Comparison of ENCODE assay signal across 24 mouse cellular contexts in genomic region chr3:108533951-108534350, GRCm38 (mm10). TPM values are rescaled to one million over a fixed set of nuclear protein-coding genes. Genes with fewer than 3 reads are reported as not detected.
DNase-seq lines count a peak whose midpoint lies in the region; ATAC-seq lines count a peak whose summit lies in the region.
"Had no signal": no experiment of that assay in that cellular context is flagged by ENCODE, and none has a peak within 500 bp of the region (broad histone marks: within the 10 kb centered on the region; RNA-seq: fewer than 3 reads in every experiment).

TSS of gene 1700013F07Rik (plus strand) at chr3:108534150.

- no peaks in the 10 kb centered on the region for H3K36me3 ChIP-seq in lung, embryonic 16.5 days (ENCODE audit: control insufficient read depth, insufficient read depth, low read length)
- H3K36me3 ChIP-seq in stomach, embryonic 15.5 days, result no peaks in the 10 kb centered on the region
- H3K36me3 ChIP-seq: embryonic facial prominence, embryonic 10.5 days had no signal

- peaks cover 20% of the 10 kb centered on the region for H3K4me1 ChIP-seq in lung, embryonic 16.5 days (replicated peaks; ENCODE audit: control insufficient read depth, insufficient read depth, low read length)
- H3K4me1 ChIP-seq in stomach, embryonic 15.5 days, result peaks cover 8% of the 10 kb centered on the region

- WGBS in lung, embryonic 16.5 days, result 79% methylated on average over 6 of the region's 6 CpGs
- 74% methylated on average over 6 of the region's 6 CpGs for WGBS in stomach, embryonic 15.5 days

- no peak within 1 kb of the TSS for H3K9ac ChIP-seq in lung, embryonic 16.5 days (ENCODE audit: low read length)
- no peak within 1 kb of the TSS for H3K9ac ChIP-seq in stomach, embryonic 15.5 days
- H3K9ac ChIP-seq: forebrain, postnatal 0 days had no signal

- no peak for ATAC-seq in lung, embryonic 16.5 days (ENCODE audit: low read depth)
- no peak for ATAC-seq in stomach, embryonic 15.5 days (ENCODE audit: insufficient read depth, low FRiP score, low read depth)
- ATAC-seq: activated CD4-positive, CD25-positive, alpha-beta regulatory T cell, adult 4 months; forebrain, postnatal 0 days; hindbrain, embryonic 16.5 days; Patski had no signal

- H3K27me3 ChIP-seq in lung, embryonic 16.5 days (ENCODE audit: control insufficient read depth, insufficient read depth, low read depth, low read length), result peaks cover 10% of the 10 kb centered on the region
- peaks cover 7% of the 10 kb centered on the region; the same call in 1 of the 2 replicates for H3K27me3 ChIP-seq in stomach, embryonic 15.5 days (replicated peaks)
- H3K27me3 ChIP-seq: Patski had no signal

- peak within 1 kb of the TSS; percentile 34 for H3K27ac ChIP-seq in lung, embryonic 16.5 days (ENCODE audit: low read length)
- H3K27ac ChIP-seq in stomach, embryonic 15.5 days, result peak within 1 kb of the TSS; percentile 70
- H3K27ac ChIP-seq: embryonic facial prominence, embryonic 10.5 days; gastrocnemius, adult 2 months had no signal

- peak; percentile 11 for DNase-seq in heart, adult 11 months
- no peak for DNase-seq in heart, adult 9 months (ENCODE audit: low spot score in 2 of 2)
- no peak for DNase-seq in lung, postnatal 36 days
- DNase-seq in adrenal gland, postnatal 36 days, result peak; percentile 39 to 54
- no peak for DNase-seq in spleen, adult 12 weeks (ENCODE audit: low spot score)
- DNase-seq: cerebellum, adult 18-20 months; forebrain, postnatal 0 days; gastrocnemius, adult 2 months; heart, postnatal 36 days; kidney, adult 2 months; kidney, postnatal 36 days; layer of hippocampus, adult 9-11 months; right cerebral cortex, adult 18-20 months; spleen, adult 18-20 months; thymus, adult 18-20 months had no signal

- H3K9me3 ChIP-seq in lung, embryonic 16.5 days (ENCODE audit: control insufficient read depth, low read length), result no peaks in the 10 kb centered on the region
- H3K9me3 ChIP-seq in stomach, embryonic 15.5 days, result no peaks in the 10 kb centered on the region
- H3K9me3 ChIP-seq: embryonic facial prominence, embryonic 10.5 days had no signal

- peak within 1 kb of the TSS; percentile 2; the same call in 1 of the 2 replicates for H3K4me2 ChIP-seq in lung, embryonic 16.5 days (ENCODE audit: low read depth, low read length)
- no peak within 1 kb of the TSS for H3K4me2 ChIP-seq in stomach, embryonic 15.5 days

- no peak within 1 kb of the TSS for H3K4me3 ChIP-seq in lung, embryonic 16.5 days (ENCODE audit: low read length)
- H3K4me3 ChIP-seq in stomach, embryonic 15.5 days (replicated peaks), result no peak within 1 kb of the TSS
- H3K4me3 ChIP-seq: embryonic facial prominence, embryonic 10.5 days; gastrocnemius, adult 2 months; megakaryocyte, embryonic 14.5 days had no signal

RNA-seq across cellular contexts. Expression of gene 1700013F07Rik, which starts in this region (rescaled TPM):
- 3.1 and 5.0 TPM in 2 replicates for polyA plus RNA-seq in lung, embryonic 16.5 days (2015; fragmentation: Nextera tagmentation; extraction: Ambion mirVana)
- total RNA-seq in adrenal gland, postnatal 36 days (2021), result not detected
- polyA plus RNA-seq in stomach, embryonic 15.5 days (2015; fragmentation: Nextera tagmentation; extraction: Ambion mirVana), result 0.41 and 0.46 TPM in 2 replicates
- total RNA-seq: gastrocnemius, adult 2 months; granulocyte monocyte progenitor cell, adult 5-6 weeks; heart, postnatal 36 days had no signal
- polyA plus RNA-seq: activated CD4-positive, CD25-positive, alpha-beta regulatory T cell, adult 4 months; embryonic facial prominence, embryonic 10.5 days; neural tube, embryonic 11.5 days had no signal

Comparison
In these comparisons a context has a peak if more than half of its experiments do, and no peak if none do; other contexts are left out.
1. Peak in DNase-seq in adrenal gland, postnatal 36 days; RNA of the gene not detected or under 1 TPM.